Mouse (Mus musculus): Measurements from ENCODE around the gene Scamp2.

- TF ChIP-seq CTCF (IDR thresholded peaks at IDR 0.05; ENCODE audit: borderline replicate concordance, extremely low read depth, insufficient read depth, insufficient read length) (no peak), POLR2A (IDR thresholded peaks at IDR 0.05; ENCODE audit: borderline replicate concordance, extremely low read depth, insufficient read depth, insufficient read length, poor library complexity, severe bottlenecking) (no peak)
These were observed 12.9 kb upstream of the Scamp2 start for GRCm38 (mm10) chr9:57547869-57548268.
